Mouse (Mus musculus) gastrocnemius, postnatal 14 days (tissue): Measurements from ENCODE around the gene Gm4707. TPM values are rescaled to one million over a fixed set of nuclear protein-coding genes. Genes with fewer than 3 reads are reported as not detected.
"Not testable (repeated sequence)": the region's sequence is repeated elsewhere in the genome, so short reads cannot be mapped to it uniquely, and the experiment has no call there.

Source experiments
- DNase-seq: peaks from one replicate; pipeline ENCODE4 v3.0.0; 2021; ENCODE audit warnings: mixed read lengths
- intact Hi-C: fragments of 180-260 bp; cut with DNase I; formaldehyde crosslinking; loops from one replicate; pipeline ENCODE4 v1.15.1; 2025; ENCODE audit warnings: low total_unique reads
- total RNA-seq, 2 experiments: library from RNA; stranded (reverse); gene quantifications; 2 replicates each; pipeline ENCODE4 v1.2.3; 2021

Gene Gm4707
- total RNA-seq, 2 experiments from 2014 or later, result 0.78 to 0.86 TPM

DNA sequence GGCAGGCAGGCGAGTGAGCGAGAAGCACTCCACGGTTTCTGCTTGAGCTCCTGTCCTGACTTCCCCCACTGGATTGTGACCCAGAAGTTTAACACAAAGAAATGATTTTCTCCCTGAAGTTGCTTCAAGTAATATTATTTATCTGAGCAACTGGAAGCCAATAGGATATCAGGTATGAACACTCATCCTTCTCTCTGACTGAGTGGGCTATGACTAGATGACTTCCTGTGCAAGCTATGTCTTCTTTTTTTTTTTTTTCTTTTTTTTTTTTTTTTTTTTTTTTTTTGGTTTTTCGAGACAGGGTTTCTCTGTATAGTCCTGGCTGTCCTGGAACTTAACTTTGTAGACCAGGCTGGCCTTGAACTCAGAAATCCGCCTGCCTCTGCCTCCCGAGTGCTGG lies 2.4 kb downstream of the Gm4707 start:
- DNase-seq, intact Hi-C loops: not testable (repeated sequence)

DNA sequence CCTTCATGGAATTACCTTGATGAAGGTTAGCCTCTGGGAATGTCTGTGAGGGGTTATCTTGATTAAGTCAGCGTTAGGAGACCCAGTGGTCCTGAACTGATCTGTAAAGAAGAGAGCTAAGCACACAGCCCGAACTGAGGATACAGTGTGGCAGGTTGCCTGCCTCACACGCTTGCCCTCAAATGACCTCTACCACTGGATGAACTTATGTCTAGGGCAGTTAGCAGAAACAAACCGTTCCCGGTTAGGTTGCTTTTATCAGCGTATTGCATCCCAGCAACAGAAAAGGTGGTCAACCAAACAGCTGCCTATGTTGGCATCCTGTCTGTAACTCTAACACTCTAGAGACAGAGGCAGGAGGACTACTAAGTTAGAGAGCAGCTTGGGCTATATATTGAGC lies 14.5 kb downstream of the Gm4707 start:
- DNase-seq, result no peak
- intact Hi-C loops, result no loop called here

- intact Hi-C loops, result no loop called here
- no peak for DNase-seq
Observed at GRCm38 (mm10) chr17:71444718-71445117, 15.0 kb downstream of the Gm4707 start.

- no peak for DNase-seq
- intact Hi-C loops, result no loop called here
Observed at GRCm38 (mm10) chr17:71444126-71444525, 15.6 kb downstream of the Gm4707 start.

DNA sequence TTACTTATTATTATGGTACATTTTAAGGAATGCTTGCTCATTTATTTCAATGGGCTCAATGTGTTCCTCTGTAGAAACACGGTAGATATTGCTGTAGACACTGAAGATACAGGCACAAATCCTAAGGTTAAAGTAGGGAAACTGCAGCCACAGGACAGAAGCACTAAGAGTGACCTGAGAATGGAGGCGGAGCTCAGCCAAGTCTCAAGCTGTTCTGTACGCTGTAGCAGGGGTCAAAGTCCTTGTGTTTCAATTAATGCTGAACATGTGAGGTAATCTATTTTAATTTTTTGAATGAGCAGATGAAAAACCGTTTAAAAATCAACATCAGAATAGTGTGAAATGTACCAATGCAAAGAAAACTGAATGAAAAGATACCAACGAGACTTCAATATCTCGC lies 16.4 kb downstream of the Gm4707 start:
- DNase-seq, result no peak
- intact Hi-C loops, result no loop called here

- DNase-seq, intact Hi-C loops: not testable (repeated sequence)
Observed at GRCm38 (mm10) chr17:71422502-71422901, 37.2 kb downstream of the Gm4707 start.

DNA sequence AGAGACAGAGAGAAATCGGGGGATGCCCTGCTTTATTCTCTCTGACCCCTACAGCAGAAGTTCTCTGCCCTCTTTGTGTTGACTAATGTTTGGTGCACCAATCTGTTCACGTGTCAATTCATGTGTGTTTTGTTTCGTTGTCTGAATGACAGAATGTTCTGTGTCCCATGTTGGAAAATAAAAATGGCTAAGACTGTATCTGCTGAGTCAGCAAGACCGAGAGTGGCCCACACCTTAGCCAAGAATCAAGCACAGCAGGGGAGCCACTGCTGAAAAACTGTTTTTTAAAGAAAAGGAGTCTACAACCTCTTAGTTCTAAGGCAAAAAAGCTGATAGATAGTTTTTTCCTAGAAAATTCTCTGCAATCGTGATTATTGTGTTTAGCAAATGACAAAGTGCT lies 40.3 kb downstream of the Gm4707 start:
- intact Hi-C loops, DNase-seq: not testable (repeated sequence)

DNA sequence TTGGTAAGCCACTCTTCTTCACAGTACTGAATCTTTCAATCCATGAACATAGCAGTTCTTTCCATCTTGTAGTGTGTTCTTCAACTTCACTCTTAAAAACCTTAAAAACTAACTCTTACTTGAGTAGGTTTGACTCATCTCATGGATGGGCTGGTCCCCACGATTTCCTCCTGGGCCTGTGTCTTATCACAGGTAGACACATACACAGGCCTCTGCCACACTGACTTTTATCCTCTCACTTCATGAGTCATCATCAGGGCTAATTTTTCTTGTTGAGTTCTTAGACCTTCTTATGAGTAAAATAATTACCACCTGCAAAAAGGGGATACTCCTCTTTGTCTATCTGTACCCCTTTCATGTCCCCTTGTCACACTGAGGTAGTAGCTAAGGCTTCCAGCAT lies 42.7 kb downstream of the Gm4707 start:
- no peak for DNase-seq
- intact Hi-C loops, result no loop called here

Other genes with a start within 250 kb of the Gm4707 start
- 10 to 100 TPM; 17.1 to 24.8 TPM for gene Emilin2, start 147.9 kb downstream of the Gm4707 start, total RNA-seq
- gene Smchd1, start 15.4 kb upstream of the Gm4707 start, total RNA-seq, result 10 to 100 TPM; 13.8 to 14.0 TPM
- gene Ndc80, start 66.9 kb upstream of the Gm4707 start, total RNA-seq, result 1 to 10 TPM; 2.2 to 2.3 TPM
- gene Spdya, start 92.1 kb upstream of the Gm4707 start, total RNA-seq, result under 1 TPM; 0.22 to 0.25 TPM
- 10 to 100 TPM; 24.7 to 26.3 TPM for gene Wdr43, start 156.0 kb upstream of the Gm4707 start, total RNA-seq
- 1 to 10 TPM in 1 of 2 experiments, under 1 TPM in 1; 0.82 to 1.1 TPM for gene Togaram2, start 213.3 kb upstream of the Gm4707 start, total RNA-seq